Mouse (Mus musculus): ENCODE results near the gene Arhgef33.
"Not testable (repeated sequence)": the region's sequence is repeated elsewhere in the genome, so short reads cannot be mapped to it uniquely, and the experiment has no call there.

The Arhgef33 gene

DNA sequence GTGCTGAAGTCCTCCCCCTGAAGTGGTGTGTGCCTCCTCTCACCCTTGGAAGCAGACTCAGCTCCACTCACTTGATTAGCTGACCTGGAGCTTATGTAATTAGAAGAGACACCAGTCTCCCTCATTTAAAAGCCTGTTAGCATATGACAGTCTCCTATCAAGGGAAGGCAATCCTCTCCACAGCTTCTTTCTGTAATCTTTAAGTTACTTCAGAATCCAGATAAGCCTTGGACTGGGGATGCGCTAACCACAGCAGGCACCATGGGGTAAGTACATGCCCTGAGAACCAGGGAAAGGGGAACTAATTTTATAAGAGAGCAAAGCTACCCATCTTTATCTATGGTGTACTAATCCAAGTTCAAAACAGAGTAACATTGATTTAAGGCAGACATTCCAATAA, at the start of gene Arhgef33:
Gene Arhgef33, plus strand, starts transcription at position 157 of the 400 bp plus-strand sequence.
- no peak for DNase-seq (ENCODE audit: low spot score in 2 of 2)

GRCm38 (mm10) chr17:80267065-80267464, 40.1 kb upstream of the Arhgef33 start:
- DNase-seq (ENCODE audit: low spot score in 2 of 2): no peak

DNA sequence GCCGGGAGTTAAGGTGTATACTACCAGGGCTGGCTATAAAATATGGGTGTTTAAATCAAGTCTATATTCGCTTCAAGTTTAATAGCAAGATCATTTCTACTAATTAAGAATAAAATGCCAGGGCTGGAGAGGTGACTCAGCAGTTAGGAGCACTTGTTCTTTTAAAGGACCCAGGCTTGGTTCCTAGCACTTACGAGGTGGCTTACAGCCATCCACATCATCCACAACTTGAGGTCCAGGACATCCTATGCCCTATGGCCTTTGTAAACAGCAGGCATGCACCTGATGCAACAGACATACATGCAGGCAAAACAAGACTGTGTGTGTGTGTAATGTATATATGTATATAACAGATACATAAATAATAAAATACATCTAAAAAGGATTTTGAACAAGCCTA, 39.1 kb upstream of the Arhgef33 start:
- DNase-seq (ENCODE audit: low spot score in 2 of 2): no peak

DNA sequence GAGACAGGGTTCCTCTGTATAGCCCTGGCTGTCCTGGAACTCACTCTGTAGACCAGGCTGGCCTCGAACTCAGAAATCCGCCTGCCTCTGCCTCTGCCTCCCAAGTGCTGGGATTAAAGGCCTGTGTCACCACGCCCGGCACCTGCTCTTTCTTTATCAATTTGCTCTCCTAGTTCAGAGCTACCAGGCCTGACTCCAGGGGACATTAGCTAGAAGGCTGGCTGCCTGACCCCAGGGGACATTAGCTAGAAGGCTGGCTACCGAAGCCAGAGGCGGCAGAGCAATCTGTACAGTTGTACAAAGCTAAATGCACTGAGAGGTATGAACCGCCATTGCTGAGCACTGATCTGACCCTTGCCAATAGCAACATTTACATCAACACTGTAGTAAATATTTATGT, 36.6 kb upstream of the Arhgef33 start:
- not testable (repeated sequence) for DNase-seq (ENCODE audit: low spot score in 2 of 2)

GRCm38 (mm10) chr17:80278255-80278654, 29.0 kb upstream of the Arhgef33 start:
- no peak for DNase-seq (ENCODE audit: low spot score in 2 of 2)

DNA sequence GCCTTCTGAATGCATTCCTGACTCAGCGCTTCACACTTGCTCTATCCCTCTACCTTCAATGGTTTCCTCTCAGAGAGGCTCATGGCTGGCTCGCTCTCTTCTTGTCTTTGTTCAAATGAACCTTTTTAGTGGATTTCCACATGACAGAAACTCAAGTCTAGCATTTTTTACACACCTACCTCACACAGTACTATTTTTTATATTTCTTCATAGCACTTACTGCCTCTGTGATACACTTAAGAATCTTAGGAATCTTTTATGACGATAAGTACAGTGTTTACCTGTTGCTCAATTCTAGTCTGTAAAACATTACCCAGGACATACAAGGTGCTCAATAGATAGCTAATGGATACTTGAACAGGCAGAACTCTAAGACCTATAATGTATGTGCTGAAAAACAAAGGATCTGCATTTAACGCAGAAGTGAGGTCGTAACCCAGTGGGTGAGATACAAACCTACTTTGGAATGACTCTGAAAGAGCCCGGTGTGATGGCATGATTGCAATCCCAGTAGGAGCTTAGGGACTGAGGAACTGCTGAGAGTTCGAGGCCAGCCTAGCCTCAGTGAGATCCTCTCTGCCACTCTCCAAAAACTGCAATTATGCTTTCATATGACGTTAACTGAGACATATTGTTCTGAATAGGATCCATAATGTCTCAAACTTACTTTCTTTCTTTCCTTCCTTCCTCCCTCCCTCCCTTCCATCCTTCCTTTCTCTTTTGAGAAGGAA, 27.7 kb upstream of the Arhgef33 start:
- DNase-seq (ENCODE audit: low spot score in 2 of 2): no peak

GRCm38 (mm10) chr17:80284446-80284845, 22.8 kb upstream of the Arhgef33 start:
- DNase-seq (ENCODE audit: low spot score in 2 of 2): no peak

DNA sequence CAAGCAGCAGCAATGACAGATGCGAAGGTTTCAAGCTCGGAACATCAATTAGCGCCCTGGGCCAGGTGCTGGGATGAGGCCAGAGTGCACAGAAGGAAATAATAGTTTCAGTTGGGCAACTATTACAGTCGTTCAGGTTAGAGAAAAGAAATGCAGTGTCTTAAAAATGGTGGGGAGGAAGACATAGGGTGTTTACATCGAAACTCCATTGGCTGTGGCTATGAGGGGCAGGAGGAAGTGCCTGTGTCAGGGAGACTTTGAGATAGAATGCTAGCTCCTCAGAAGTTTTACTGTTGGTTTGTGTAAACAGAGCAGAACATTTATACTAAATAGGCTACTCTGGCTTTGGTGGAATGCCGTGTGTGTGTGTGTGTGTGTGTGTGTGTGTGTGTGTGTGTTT, 19.2 kb upstream of the Arhgef33 start:
- DNase-seq (ENCODE audit: low spot score in 2 of 2): no peak

DNA sequence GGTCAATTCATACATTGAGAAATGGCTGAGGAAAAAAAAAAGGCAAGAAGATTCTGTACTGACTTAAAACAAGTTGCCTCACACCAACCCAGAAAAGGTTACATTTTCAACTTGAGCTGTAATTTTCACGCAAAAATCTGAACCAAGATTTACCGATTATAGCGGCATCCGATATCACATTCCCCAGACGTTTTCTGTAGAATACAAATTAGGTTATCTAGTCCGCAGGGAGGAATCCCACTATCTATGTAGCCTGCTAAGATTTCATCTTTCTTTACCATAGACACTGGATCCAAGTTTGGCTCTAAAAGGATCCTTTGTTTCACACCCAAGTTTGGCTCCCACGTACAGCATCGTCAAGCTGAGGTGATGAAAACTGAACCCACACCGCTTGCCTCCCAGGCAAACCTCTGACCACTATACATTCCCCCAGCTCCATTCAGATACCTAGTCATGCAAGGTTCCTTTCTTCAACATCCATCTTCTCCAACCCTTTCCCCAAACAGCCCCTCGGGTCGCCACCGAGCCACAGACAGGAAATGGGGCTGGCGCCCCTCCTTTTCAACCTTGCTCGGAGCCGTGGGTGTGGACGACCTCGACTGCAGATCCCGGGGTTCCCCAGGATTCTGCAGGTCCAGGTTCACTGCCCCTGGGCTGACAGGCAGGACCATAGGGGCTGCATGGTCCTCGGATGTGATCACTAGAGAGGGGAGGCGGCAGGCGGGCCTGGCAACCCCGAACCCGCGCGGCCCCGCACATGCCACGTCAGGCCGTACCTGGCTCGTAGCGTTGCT, 17.7 kb upstream of the Arhgef33 start:
- DNase-seq (ENCODE audit: low spot score in 2 of 2): no peak

DNA sequence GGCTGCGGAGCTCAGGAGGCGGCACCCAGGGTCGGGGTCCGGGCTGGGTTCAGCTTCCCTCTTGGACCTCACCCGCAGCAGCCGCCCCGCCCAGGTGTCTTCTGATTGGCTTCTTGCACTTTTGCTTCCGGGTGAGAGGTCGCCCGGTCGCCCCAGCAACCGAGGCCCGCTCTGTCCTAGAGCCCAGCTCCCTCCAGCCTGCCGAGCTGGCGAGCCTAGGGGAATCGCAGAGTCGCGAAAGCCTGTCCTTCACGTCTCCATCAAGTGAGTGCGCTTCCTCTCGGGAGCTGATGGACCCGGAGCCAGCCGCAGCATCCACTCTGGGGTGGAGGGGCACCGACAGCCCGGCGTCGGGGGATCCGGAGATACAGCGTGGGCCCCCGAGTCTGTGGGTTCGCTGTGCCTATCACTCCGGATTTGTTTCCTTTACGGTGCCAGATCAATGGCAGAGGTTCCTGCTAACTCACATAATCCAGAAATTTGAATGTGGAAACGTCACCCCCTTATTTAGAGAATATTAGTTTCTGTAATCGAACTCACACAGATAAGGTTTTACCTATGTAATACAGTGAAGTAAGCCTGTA, 17.0 kb upstream of the Arhgef33 start, which contains the start of the genes Morn2 and Dhx57:
Gene Morn2, plus strand, starts transcription at position 130 of the 584 bp plus-strand sequence.
Gene Dhx57, minus strand, starts transcription at position 403 of the 584 bp plus-strand sequence.
- peak; percentile 96 to 98 for DNase-seq (ENCODE audit: low spot score in 2 of 2)

GRCm38 (mm10) chr17:80291148-80291547, 16.1 kb upstream of the Arhgef33 start:
- DNase-seq (ENCODE audit: low spot score in 2 of 2): no peak

GRCm38 (mm10) chr17:80295258-80295657, 11.9 kb upstream of the Arhgef33 start:
- DNase-seq (ENCODE audit: low spot score in 2 of 2): no peak

DNA sequence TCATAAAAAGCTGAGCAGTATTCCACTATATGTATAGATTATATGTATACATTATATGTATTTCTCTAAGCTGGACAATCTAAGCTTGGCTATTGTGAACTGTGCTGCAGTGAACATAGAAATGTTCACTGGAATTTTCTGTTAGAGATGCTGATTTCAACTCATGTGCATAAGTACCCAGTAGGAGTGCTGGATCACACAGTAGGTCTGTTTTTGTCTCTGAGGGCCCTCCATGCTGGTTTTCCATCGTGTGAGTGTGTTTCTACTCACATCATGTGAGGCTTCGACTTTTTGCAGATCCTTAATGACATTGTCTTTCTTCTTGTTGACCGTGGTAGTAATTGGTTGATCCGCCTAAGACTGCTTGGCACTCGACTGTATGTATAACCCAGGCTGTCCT, 8.4 kb upstream of the Arhgef33 start:
- DNase-seq (ENCODE audit: low spot score in 2 of 2): no peak

GRCm38 (mm10) chr17:80311761-80312160, 4.6 kb downstream of the Arhgef33 start:
- DNase-seq (ENCODE audit: low spot score in 2 of 2): peak in 1 of 2 experiments; percentile 29

- DNase-seq (ENCODE audit: low spot score in 2 of 2): peak in 1 of 2 experiments; percentile 44
Measured at GRCm38 (mm10) chr17:80312405-80312804, 5.2 kb downstream of the Arhgef33 start.

GRCm38 (mm10) chr17:80322228-80322627, 15.0 kb downstream of the Arhgef33 start:
- DNase-seq (ENCODE audit: low spot score in 2 of 2): no peak

GRCm38 (mm10) chr17:80323015-80323414, 15.8 kb downstream of the Arhgef33 start:
- DNase-seq (ENCODE audit: low spot score in 2 of 2): no peak

DNA sequence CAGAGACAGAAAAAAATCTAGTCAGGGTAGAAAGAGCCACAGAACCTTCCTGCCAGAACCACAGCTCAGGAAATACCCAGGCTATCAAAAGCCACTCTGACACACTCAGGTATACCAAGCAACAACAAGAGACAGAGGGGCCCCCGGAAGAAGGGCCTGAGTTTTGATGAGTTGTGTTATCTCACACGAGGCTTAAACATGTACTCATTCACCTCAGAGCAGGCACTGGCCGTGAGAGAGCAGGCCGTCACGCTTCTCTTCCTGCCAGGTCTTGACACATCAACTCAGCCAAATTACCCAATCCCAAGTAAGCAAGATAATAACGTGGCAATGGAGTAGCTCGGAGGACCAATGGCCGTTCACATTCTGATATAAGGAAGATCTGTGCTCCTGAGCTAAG, 16.5 kb downstream of the Arhgef33 start:
- no peak for DNase-seq (ENCODE audit: low spot score in 2 of 2)

- DNase-seq (ENCODE audit: low spot score in 2 of 2): peak in 1 of 2 experiments; percentile 51
Measured at GRCm38 (mm10) chr17:80324521-80324920, 17.3 kb downstream of the Arhgef33 start.

- DNase-seq (ENCODE audit: low spot score in 2 of 2): peak in 1 of 2 experiments; percentile 36
Measured at GRCm38 (mm10) chr17:80325456-80325855, 18.2 kb downstream of the Arhgef33 start.

- DNase-seq (ENCODE audit: low spot score in 2 of 2): no peak
Measured at GRCm38 (mm10) chr17:80326431-80326830, 19.2 kb downstream of the Arhgef33 start.

DNA sequence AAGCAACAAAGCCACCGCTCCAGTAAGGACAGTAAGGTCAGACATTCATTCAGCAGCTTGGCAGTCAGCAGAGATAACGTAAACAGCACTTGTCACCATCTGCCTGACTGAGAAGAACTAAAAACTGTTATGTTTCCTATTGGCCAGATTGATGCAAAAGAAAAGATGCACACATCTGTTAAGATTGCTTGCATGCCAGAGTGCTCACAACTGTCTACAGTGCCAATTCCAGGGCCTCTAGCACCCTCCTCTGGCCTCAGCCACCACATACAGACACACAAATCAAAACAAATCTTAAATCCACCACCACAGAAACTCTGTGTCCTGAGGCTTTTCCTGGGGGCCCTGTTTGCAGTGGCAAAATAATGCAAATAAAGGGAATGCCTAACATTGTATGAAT, 25.2 kb downstream of the Arhgef33 start:
- DNase-seq (ENCODE audit: low spot score in 2 of 2): no peak
